Mouse (Mus musculus): Measurements from ENCODE around the gene Lsm14b. TPM values are rescaled to one million over a fixed set of nuclear protein-coding genes. Genes with fewer than 3 reads are reported as not detected.

The Lsm14b gene
- total and polyA plus RNA-seq, 2 experiments from 2014 or later, result 23.6 to 118 TPM

DNA sequence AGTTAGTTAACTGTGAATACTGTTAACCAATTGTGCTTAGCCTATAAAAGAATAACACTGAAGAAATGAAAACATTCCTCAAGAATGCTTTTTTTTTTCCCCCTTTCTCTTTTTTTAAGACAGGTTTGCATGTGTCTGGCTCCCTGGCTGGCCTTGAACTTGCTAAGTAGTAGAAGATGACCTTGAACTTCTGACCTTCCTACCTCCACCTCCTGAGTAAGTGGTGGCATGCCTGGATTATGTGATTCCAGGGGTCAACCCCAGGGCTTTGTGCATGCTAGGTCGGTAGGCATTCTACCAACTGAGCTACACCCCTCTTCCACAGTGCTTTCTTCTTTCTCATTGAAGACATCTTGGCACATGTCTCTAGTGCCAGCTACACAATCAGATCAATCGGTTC is 46.9 kb downstream of the Lsm14b start:
- Histone ChIP-seq H3K9ac (replicated peaks; ENCODE audit: low read length, poor library complexity, severe bottlenecking) (no peak overlapping the region), H3K36me3 (ENCODE audit: insufficient read depth, low read length) (peaks cover 20% of the 10 kb centered on the region), H3K27me3 (ENCODE audit: insufficient read depth, low read length) (no peaks in the 10 kb centered on the region), H3K4me2 (ENCODE audit: low read depth, low read length, poor library complexity, severe bottlenecking) (no peak overlapping the region), H3K4me3 (ENCODE audit: low read depth, low read length) (no peak overlapping the region), H3K27ac (ENCODE audit: low read depth, low read length) (no peak overlapping the region), H3K9me3 (ENCODE audit: low read length) (no peaks in the 10 kb centered on the region), H3K4me1 (ENCODE audit: insufficient read depth, low read length) (peaks cover 5% of the 10 kb centered on the region; the same call in 1 of the 2 replicates)
- TF ChIP-seq CTCF (IDR thresholded peaks at IDR 0.05), result no peak
- no peak for DNase-seq (ENCODE audit: low spot score)
- ATAC-seq (ENCODE audit: low FRiP score), result no peak
- WGBS, result 82% methylated on average over 2 of the region's 2 CpGs

DNA sequence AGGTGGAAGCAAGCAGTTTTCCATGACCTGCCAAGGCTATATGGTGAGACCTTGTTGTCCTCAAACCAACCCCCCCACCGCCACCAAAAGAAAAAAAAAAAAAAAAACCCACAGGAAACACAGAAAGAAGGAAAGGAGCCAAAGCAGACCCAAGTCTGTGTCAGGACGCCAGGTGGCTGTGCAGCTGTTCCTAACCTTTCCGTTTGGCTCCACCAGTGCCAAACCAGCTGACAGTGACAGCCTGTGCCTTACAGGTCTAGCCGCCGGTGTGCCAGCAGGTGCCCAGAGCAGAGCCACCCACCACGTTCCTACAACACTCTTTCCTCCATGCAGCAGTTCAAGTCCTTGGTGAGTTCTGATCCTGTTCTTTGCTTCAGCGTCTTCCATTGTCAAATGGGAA is 48.1 kb downstream of the Lsm14b start:
- H3K27ac ChIP-seq (ENCODE audit: low read depth, low read length), result no peak overlapping the region
- H3K9ac ChIP-seq (replicated peaks; ENCODE audit: low read length, poor library complexity, severe bottlenecking), result no peak overlapping the region
- H3K9me3 ChIP-seq (ENCODE audit: low read length), result no peaks in the 10 kb centered on the region
- H3K4me3 ChIP-seq (ENCODE audit: low read depth, low read length), result no peak overlapping the region
- no peak overlapping the region for H3K4me2 ChIP-seq (ENCODE audit: low read depth, low read length, poor library complexity, severe bottlenecking)
- no peak for DNase-seq (ENCODE audit: low spot score)
- ATAC-seq (ENCODE audit: low FRiP score), result no peak
- TF ChIP-seq CTCF (IDR thresholded peaks at IDR 0.05), result no peak
- H3K36me3 ChIP-seq (ENCODE audit: insufficient read depth, low read length), result peaks cover 16% of the 10 kb centered on the region
- peaks cover 5% of the 10 kb centered on the region; the same call in 1 of the 2 replicates for H3K4me1 ChIP-seq (ENCODE audit: insufficient read depth, low read length)
- WGBS, result 90% methylated on average over 6 of the region's 7 CpGs
- H3K27me3 ChIP-seq (ENCODE audit: insufficient read depth, low read length), result no peaks in the 10 kb centered on the region

DNA sequence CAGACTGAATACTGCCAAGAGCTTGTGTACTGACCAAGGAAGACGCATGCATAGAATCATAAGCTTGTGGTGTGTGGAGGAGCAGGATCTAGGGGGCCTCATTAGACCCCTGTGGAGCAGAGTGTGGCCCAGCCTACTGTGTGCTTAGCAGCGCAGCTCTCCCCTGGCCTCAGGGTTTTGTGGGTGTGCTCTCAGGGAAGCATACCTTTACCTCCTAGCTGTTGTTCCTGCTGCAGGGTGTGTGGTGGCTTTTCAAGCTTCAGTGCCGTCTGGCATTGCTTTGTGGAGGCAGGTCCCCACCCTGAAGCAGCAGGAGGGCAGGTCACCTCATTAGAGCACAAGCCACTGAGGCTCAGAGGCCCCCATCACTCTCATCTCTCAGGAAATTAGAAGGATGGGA is 52.8 kb downstream of the Lsm14b start:
- H3K36me3 ChIP-seq (ENCODE audit: insufficient read depth, low read length), result peaks cover 17% of the 10 kb centered on the region; the same call in 1 of the 2 replicates
- 72% methylated on average over 3 of the region's 3 CpGs for WGBS
- H3K4me1 ChIP-seq (ENCODE audit: insufficient read depth, low read length), result no peaks in the 10 kb centered on the region
- H3K27ac ChIP-seq (ENCODE audit: low read depth, low read length), result no peak overlapping the region
- ATAC-seq (ENCODE audit: low FRiP score) (no peak), DNase-seq (ENCODE audit: low spot score) (no peak)
- H3K9me3 ChIP-seq (ENCODE audit: low read length), result no peaks in the 10 kb centered on the region
- H3K4me3 ChIP-seq (ENCODE audit: low read depth, low read length), result no peak overlapping the region
- no peaks in the 10 kb centered on the region for H3K27me3 ChIP-seq (ENCODE audit: insufficient read depth, low read length)
- no peak overlapping the region for H3K9ac ChIP-seq (replicated peaks; ENCODE audit: low read length, poor library complexity, severe bottlenecking)
- TF ChIP-seq CTCF (IDR thresholded peaks at IDR 0.05), result no peak
- H3K4me2 ChIP-seq (ENCODE audit: low read depth, low read length, poor library complexity, severe bottlenecking), result no peak overlapping the region

DNA sequence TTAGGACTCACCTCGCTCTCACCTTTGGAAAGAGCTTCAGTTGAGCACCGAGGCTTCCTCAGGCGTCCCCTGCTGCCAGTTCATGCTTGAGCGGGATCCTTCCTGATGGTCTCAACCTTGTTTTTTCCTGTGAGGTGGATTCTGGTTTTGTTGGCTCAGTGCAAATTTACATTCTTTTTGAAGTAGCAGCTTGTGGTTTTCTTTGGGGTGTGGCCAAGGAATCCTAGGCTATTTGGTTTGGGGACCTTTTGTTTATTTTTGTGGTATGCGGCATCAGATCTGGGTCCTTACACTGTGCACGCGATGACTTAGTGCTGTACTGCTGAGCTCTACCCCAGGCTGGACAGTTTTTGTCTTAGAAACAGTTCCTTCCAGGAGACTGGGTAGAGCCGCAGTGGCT is 55.9 kb downstream of the Lsm14b start:
- Histone ChIP-seq H3K4me3 (ENCODE audit: low read depth, low read length) (no peak overlapping the region), H3K4me1 (ENCODE audit: insufficient read depth, low read length) (no peaks in the 10 kb centered on the region), H3K27me3 (ENCODE audit: insufficient read depth, low read length) (no peaks in the 10 kb centered on the region), H3K9ac (replicated peaks; ENCODE audit: low read length, poor library complexity, severe bottlenecking) (no peak overlapping the region), H3K4me2 (ENCODE audit: low read depth, low read length, poor library complexity, severe bottlenecking) (no peak overlapping the region), H3K36me3 (ENCODE audit: insufficient read depth, low read length) (peaks cover 32% of the 10 kb centered on the region), H3K9me3 (ENCODE audit: low read length) (no peaks in the 10 kb centered on the region), H3K27ac (ENCODE audit: low read depth, low read length) (no peak overlapping the region)
- WGBS, result 88% methylated on average over 8 of the region's 8 CpGs
- no peak for DNase-seq (ENCODE audit: low spot score)
- no peak for TF ChIP-seq CTCF (IDR thresholded peaks at IDR 0.05)
- ATAC-seq (ENCODE audit: low FRiP score), result no peak

DNA sequence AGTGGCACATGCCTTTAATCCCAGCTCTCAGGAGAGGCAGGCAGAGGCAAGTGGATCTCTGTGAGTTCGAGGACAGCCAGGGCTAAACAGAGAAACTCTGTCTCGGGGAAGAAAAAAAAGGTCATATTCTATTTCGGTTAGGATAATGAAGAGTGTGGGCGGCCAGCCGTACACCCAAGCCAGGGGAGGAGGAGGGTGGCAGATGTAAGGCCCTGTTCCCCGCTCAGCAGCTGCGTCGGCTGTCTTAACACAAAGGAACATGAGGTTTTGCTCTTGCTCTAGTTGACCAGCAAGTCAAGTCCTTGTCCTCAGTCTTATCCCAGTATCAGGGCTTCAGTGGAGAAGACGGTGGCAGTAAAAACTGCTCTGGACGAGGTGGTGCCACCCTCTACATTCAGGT is 58.3 kb downstream of the Lsm14b start:
- peaks cover 29% of the 10 kb centered on the region for H3K36me3 ChIP-seq (ENCODE audit: insufficient read depth, low read length)
- no peak for TF ChIP-seq CTCF (IDR thresholded peaks at IDR 0.05)

DNA sequence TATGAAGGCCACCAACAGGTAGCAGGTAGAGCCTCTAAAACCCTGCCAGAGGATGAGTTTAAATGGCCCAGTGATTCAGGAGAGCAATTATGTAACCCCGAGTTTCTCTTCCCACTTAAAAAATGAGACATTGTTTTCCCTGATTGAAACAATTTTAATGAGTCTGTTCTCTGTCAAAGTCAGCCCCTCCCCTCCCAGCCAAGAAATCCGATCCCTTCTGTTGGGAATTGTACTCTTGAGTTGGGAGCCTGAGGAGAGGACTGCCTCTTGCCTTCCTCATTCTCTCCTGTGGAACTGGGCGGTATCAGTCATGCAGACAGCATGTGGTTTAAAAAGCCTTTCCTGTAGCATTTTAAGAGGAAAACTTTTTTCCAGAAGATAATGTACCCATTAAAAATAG is 59.8 kb downstream of the Lsm14b start:
- H3K9ac ChIP-seq (replicated peaks; ENCODE audit: low read length, poor library complexity, severe bottlenecking), result no peak overlapping the region
- no peak for ATAC-seq (ENCODE audit: low FRiP score)
- no peak for TF ChIP-seq CTCF (IDR thresholded peaks at IDR 0.05)
- H3K27ac ChIP-seq (ENCODE audit: low read depth, low read length), result no peak overlapping the region
- no peaks in the 10 kb centered on the region for H3K4me1 ChIP-seq (ENCODE audit: insufficient read depth, low read length)
- no peaks in the 10 kb centered on the region for H3K9me3 ChIP-seq (ENCODE audit: low read length)
- no peaks in the 10 kb centered on the region for H3K27me3 ChIP-seq (ENCODE audit: insufficient read depth, low read length)
- 43% methylated on average over 3 of the region's 3 CpGs for WGBS
- H3K36me3 ChIP-seq (ENCODE audit: insufficient read depth, low read length), result peaks cover 24% of the 10 kb centered on the region
- no peak overlapping the region for H3K4me3 ChIP-seq (ENCODE audit: low read depth, low read length)
- no peak overlapping the region for H3K4me2 ChIP-seq (ENCODE audit: low read depth, low read length, poor library complexity, severe bottlenecking)
- DNase-seq (ENCODE audit: low spot score), result no peak

More for the DNA sequence above, 58.3 kb downstream of the Lsm14b start:
- no peak overlapping the region for H3K4me3 ChIP-seq (ENCODE audit: low read depth, low read length)
- DNase-seq (ENCODE audit: low spot score) (no peak), ATAC-seq (ENCODE audit: low FRiP score) (no peak)
- no peaks in the 10 kb centered on the region for H3K9me3 ChIP-seq (ENCODE audit: low read length)
- H3K27ac ChIP-seq (ENCODE audit: low read depth, low read length), result no peak overlapping the region
- H3K27me3 ChIP-seq (ENCODE audit: insufficient read depth, low read length), result no peaks in the 10 kb centered on the region
- H3K4me1 ChIP-seq (ENCODE audit: insufficient read depth, low read length), result no peaks in the 10 kb centered on the region
- H3K4me2 ChIP-seq (ENCODE audit: low read depth, low read length, poor library complexity, severe bottlenecking), result no peak overlapping the region
- no peak overlapping the region for H3K9ac ChIP-seq (replicated peaks; ENCODE audit: low read length, poor library complexity, severe bottlenecking)
- WGBS, result 89% methylated on average over 10 of the region's 10 CpGs

Other genes starting within 250 kb of the Lsm14b start
- 11.4 and 15.0 TPM in 2 replicates for gene Taf4, start 48.3 kb upstream of the Lsm14b start, total RNA-seq (2014; rRNA removed)
- 2.2 and 2.9 TPM in 2 replicates for gene Taf4, start 48.3 kb upstream of the Lsm14b start, polyA plus RNA-seq (2015; fragmentation: Nextera tagmentation; extraction: Ambion mirVana)
- gene Psma7, start 17.4 kb downstream of the Lsm14b start, total RNA-seq (2014; rRNA removed), result 197 and 234 TPM in 2 replicates
- gene Psma7, start 17.4 kb downstream of the Lsm14b start, polyA plus RNA-seq (2015; fragmentation: Nextera tagmentation; extraction: Ambion mirVana), result 584 and 586 TPM in 2 replicates
- gene Ss18l1, start 17.5 kb downstream of the Lsm14b start, total RNA-seq (2014; rRNA removed), result 110 and 111 TPM in 2 replicates
- gene Ss18l1, start 17.5 kb downstream of the Lsm14b start, polyA plus RNA-seq (2015; fragmentation: Nextera tagmentation; extraction: Ambion mirVana), result 49.2 and 52.3 TPM in 2 replicates
- gene Mtg2, start 45.6 kb downstream of the Lsm14b start, total RNA-seq (2014; rRNA removed), result 18.0 and 21.3 TPM in 2 replicates
- gene Mtg2, start 45.6 kb downstream of the Lsm14b start, polyA plus RNA-seq (2015; fragmentation: Nextera tagmentation; extraction: Ambion mirVana), result 27.3 and 29.1 TPM in 2 replicates
- 6.2 and 9.3 TPM in 2 replicates for gene Hrh3, start 79.5 kb downstream of the Lsm14b start, total RNA-seq (2014; rRNA removed)
- gene Hrh3, start 79.5 kb downstream of the Lsm14b start, polyA plus RNA-seq (2015; fragmentation: Nextera tagmentation; extraction: Ambion mirVana), result 4.9 and 6.2 TPM in 2 replicates
- gene Osbpl2, start 94.3 kb downstream of the Lsm14b start, total RNA-seq (2014; rRNA removed), result 52.6 and 67.5 TPM in 2 replicates
- 64.9 and 70.3 TPM in 2 replicates for gene Osbpl2, start 94.3 kb downstream of the Lsm14b start, polyA plus RNA-seq (2015; fragmentation: Nextera tagmentation; extraction: Ambion mirVana)
- 98.2 and 105 TPM in 2 replicates for gene Adrm1, start 146.5 kb downstream of the Lsm14b start, total RNA-seq (2014; rRNA removed)
- gene Adrm1, start 146.5 kb downstream of the Lsm14b start, polyA plus RNA-seq (2015; fragmentation: Nextera tagmentation; extraction: Ambion mirVana), result 222 and 224 TPM in 2 replicates
- gene Lama5, start 200.9 kb downstream of the Lsm14b start, total RNA-seq (2014; rRNA removed), result 5.9 and 8.9 TPM in 2 replicates
- 1.8 and 1.9 TPM in 2 replicates for gene Lama5, start 200.9 kb downstream of the Lsm14b start, polyA plus RNA-seq (2015; fragmentation: Nextera tagmentation; extraction: Ambion mirVana)
- gene Rps21, start 232.4 kb downstream of the Lsm14b start, total RNA-seq (2014; rRNA removed), result 574 and 749 TPM in 2 replicates
- 388 and 422 TPM in 2 replicates for gene Rps21, start 232.4 kb downstream of the Lsm14b start, polyA plus RNA-seq (2015; fragmentation: Nextera tagmentation; extraction: Ambion mirVana)
- 59.1 and 67.9 TPM in 2 replicates for gene Cables2, start 248.5 kb downstream of the Lsm14b start, total RNA-seq (2014; rRNA removed)
- 32.6 and 37.8 TPM in 2 replicates for gene Cables2, start 248.5 kb downstream of the Lsm14b start, polyA plus RNA-seq (2015; fragmentation: Nextera tagmentation; extraction: Ambion mirVana)

Data from midbrain, postnatal 0 days (tissue).